Mouse (Mus musculus) kidney, embryonic 14.5 days (tissue): ENCODE results near the gene Ttll8. TPM values are rescaled to one million over a fixed set of nuclear protein-coding genes. Genes with fewer than 3 reads are reported as not detected.
A peak's percentile ranks its signal among the peaks of the same experiment; 100 is the strongest.

Experiments
- ATAC-seq: fragments of 200-750 bp; cut with Nextera tagmentation; 2 replicates; pipeline ENCODE4 v1.8.0; 2017; ENCODE audit warnings: moderate number of reproducible peaks, mild to moderate bottlenecking, moderate TSS enrichment, moderate library complexity; ENCODE audit not compliant: low FRiP score, low TSS enrichment
- H3K27ac ChIP-seq: fragments of 300-500 bp; sonication (generic); 2 replicates; pipeline ENCODE4 v1.5.1; 2014; ENCODE audit warnings: low read depth, mild to moderate bottlenecking, low read length, moderate library complexity, mixed read lengths
- H3K27me3 ChIP-seq: fragments of 300-500 bp; sonication (generic); 2 replicates; pipeline ENCODE4 v1.6.1; 2014; ENCODE audit warnings: mild to moderate bottlenecking, low read length; ENCODE audit not compliant: control insufficient read depth, insufficient read depth
- H3K36me3 ChIP-seq: fragments of 300-500 bp; sonication (generic); 2 replicates; pipeline ENCODE4 v1.6.1; 2014; ENCODE audit warnings: low read length, mixed read lengths; ENCODE audit not compliant: control insufficient read depth, insufficient read depth
- H3K4me1 ChIP-seq: fragments of 300-500 bp; sonication (generic); 2 replicates; pipeline ENCODE4 v1.6.1; 2014; ENCODE audit warnings: low read length, mixed read lengths; ENCODE audit not compliant: control insufficient read depth, insufficient read depth
- H3K4me2 ChIP-seq: fragments of 300-500 bp; sonication (generic); replicated peaks from 2 replicates; pipeline ENCODE4 v1.6.1; 2014; ENCODE audit warnings: low read depth, mild to moderate bottlenecking, low read length
- H3K4me3 ChIP-seq: fragments of 300-500 bp; sonication (generic); 2 replicates; pipeline ENCODE4 v1.5.1; 2014; ENCODE audit warnings: mild to moderate bottlenecking, low read length
- H3K9ac ChIP-seq: fragments of 300-500 bp; sonication (generic); 2 replicates; pipeline ENCODE4 v1.6.1; 2014; ENCODE audit warnings: low read depth, mild to moderate bottlenecking, low read length, moderate library complexity
- H3K9me3 ChIP-seq: fragments of 300-500 bp; sonication (generic); 2 replicates; pipeline ENCODE4 v1.6.1; 2016; ENCODE audit warnings: low read length; ENCODE audit not compliant: control insufficient read depth
- WGBS: fragments of 180-500 bp; shearing (Covaris S2); extraction: QIAGEN DNeasy Blood & Tissue Kit; methylation state at CpG from one replicate; pipeline ENCODE4 v1.1.7; 2014; 5-methylcytosine and 5-hydroxymethylcytosine counted together
- polyA plus RNA-seq: library from polyadenylated mRNA; unstranded; fragments of >200 nt; fragmentation: Nextera tagmentation; extraction: Ambion mirVana; gene quantifications from 2 replicates; pipeline ENCODE4 v1.2.1, GENCODE M21; 2014

Gene Ttll8
- polyA plus RNA-seq, 1 experiment from 2014 or later, result not detected

- Histone ChIP-seq H3K9ac (no peak overlapping the region), H3K9me3 (no peaks in the 10 kb centered on the region), H3K4me3 (no peak overlapping the region), H3K36me3 (no peaks in the 10 kb centered on the region), H3K4me1 (0 out of 2 replicates have a peak, but pooled peaks cover 5% of the 10 kb centered on the region), H3K27ac (no peak overlapping the region), H3K27me3 (peaks cover 4% of the 10 kb centered on the region; the same call in 1 of the 2 replicates), H3K4me2 (no peak overlapping the region)
- WGBS, result 68% methylated on average over 1 of the region's 1 CpGs
- ATAC-seq, result no peak
These were observed 62.0 kb downstream of the Ttll8 start for GRCm38 (mm10) chr15:88892252-88892651.

DNA sequence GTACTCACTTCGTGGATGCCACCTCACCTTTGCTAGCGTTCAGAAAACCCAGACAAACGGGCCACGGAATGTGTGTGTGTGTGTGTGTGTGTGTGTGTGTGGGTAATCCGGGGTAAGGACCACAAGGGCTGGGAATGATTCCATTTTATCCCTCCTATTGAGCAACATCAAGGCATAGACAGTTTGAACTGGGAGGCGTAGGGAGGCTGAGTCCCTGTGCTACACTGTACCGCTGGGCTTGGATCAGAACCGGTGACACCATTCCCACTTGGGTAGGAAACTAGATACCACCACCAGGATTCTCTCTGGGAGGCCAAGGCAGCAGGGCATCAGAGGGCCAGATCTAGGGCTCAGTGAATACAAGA is 62.6 kb downstream of the Ttll8 start:
- H3K27me3 ChIP-seq, result peaks cover 4% of the 10 kb centered on the region; the same call in 1 of the 2 replicates
- ATAC-seq, result no peak
- no peak overlapping the region for H3K9ac ChIP-seq
- H3K4me2 ChIP-seq, result peak overlapping the region; percentile 93
- H3K9me3 ChIP-seq, result no peaks in the 10 kb centered on the region
- H3K4me3 ChIP-seq, result peak overlapping the region; percentile 52; the same call in 1 of the 2 replicates
- H3K27ac ChIP-seq, result no peak overlapping the region
- 0 out of 2 replicates have a peak, but pooled peaks cover 5% of the 10 kb centered on the region for H3K4me1 ChIP-seq
- H3K36me3 ChIP-seq, result no peaks in the 10 kb centered on the region
- whole genome bisulfite sequencing, result 75% methylated on average over 8 of the region's 8 CpGs

DNA sequence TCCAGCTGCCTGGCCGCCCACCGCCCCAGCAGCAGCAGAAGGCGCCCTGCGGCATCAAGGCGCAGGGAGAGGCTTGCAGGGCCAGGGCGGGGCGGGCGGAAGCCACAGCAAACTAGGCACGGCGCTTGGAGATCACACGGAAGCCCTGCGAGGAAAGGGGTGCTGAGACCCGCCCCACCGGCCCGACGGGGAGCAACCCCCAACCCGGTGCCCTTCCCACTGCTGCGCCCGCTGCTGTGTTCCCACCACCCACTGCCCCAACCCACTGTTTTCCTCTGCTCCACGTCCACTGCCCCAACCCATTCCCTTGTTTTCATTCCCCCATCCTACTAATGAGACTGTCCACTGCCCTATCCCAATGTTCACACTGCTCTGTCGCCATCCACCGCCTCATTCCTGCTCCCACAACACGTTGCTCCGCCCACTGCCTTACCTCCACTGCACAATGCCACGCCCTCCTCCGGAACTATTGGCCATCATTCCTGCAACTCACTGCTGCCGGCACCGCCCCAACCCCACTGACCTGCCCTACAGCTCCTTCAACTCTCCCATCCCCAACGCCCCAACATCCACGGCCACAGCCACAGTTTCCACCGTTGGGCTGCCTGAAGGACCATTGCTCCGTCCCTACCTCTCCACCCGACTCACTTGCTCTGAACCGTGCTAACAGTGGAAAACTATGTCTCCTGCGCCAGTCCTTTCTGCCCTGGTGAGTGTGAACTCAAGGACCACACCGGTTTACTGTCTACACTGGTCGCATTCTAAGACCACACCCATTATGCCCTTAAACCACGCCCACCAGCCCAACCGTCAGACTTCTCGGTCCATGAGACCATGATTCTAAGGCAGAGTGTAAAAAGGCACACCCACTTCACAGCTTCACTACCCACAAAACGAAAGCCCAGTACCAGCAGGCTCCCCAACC is 63.2 kb downstream of the Ttll8 start:
- Histone ChIP-seq H3K36me3 (no peaks in the 10 kb centered on the region), H3K9me3 (no peaks in the 10 kb centered on the region), H3K27ac (no peak overlapping the region), H3K27me3 (peaks cover 4% of the 10 kb centered on the region; the same call in 1 of the 2 replicates), H3K4me2 (peak overlapping the region; percentile 93), H3K4me3 (peak overlapping the region; percentile 52), H3K9ac (peak overlapping the region; percentile 60), H3K4me1 (0 out of 2 replicates have a peak, but pooled peaks cover 5% of the 10 kb centered on the region)
- ATAC-seq, result peak; percentile 89
- WGBS, result 1% methylated on average over 41 of the region's 41 CpGs

DNA sequence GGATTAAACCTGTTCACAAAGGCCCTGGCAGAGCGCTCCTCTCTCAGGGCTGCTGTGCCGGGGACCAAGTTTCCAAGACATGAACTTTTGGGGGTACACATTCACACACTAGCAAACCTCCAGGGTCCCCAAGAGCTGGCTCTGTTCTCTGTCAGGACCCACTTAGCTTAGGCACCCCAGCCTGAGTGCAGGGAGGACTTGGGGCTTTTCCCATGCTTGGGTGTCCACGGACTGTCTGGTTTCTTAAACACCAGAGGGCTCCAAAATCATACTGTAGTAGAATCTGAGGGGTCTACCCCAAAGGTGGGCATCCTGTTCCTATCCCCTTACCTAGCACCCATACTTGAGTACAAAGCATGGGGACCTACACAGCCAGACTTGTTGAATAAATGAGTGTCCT is 64.2 kb downstream of the Ttll8 start:
- Histone ChIP-seq H3K4me1 (0 out of 2 replicates have a peak, but pooled peaks cover 5% of the 10 kb centered on the region), H3K4me2 (peak overlapping the region; percentile 93; the same call in 1 of the 2 replicates), H3K27ac (no peak overlapping the region), H3K36me3 (no peaks in the 10 kb centered on the region), H3K4me3 (peak overlapping the region; percentile 52), H3K9ac (no peak overlapping the region), H3K27me3 (peaks cover 4% of the 10 kb centered on the region; the same call in 1 of the 2 replicates), H3K9me3 (no peaks in the 10 kb centered on the region)
- WGBS, result 78% methylated on average over 3 of the region's 3 CpGs
- ATAC-seq, result no peak

- Histone ChIP-seq H3K9me3 (no peaks in the 10 kb centered on the region), H3K4me3 (no peak overlapping the region), H3K27me3 (peaks cover 4% of the 10 kb centered on the region; the same call in 1 of the 2 replicates), H3K9ac (no peak overlapping the region), H3K36me3 (no peaks in the 10 kb centered on the region), H3K4me1 (0 out of 2 replicates have a peak, but pooled peaks cover 5% of the 10 kb centered on the region), H3K27ac (no peak overlapping the region), H3K4me2 (no peak overlapping the region)
- ATAC-seq, result no peak
- WGBS, result 88% methylated on average over 3 of the region's 3 CpGs
These were observed 65.2 kb downstream of the Ttll8 start for GRCm38 (mm10) chr15:88889032-88889431.

DNA sequence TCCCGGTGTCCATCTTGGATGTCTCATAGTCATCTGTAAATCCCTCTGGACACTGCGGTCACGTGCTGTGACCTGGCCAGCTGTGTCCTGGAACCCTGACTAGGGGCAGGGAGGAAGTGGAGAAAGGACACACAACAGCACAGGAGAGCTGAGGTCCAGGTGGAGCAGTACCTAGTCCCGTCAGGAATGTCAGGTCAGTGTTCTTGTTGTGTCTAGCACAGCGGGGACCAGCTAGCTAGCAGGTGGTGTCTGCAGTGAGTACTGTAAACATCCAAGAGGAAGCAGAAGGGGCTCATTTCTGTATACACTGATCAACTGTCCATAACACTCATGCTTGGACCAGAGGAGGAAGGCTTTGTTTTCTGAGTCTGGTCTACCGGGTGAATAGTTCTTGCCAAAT is 68.8 kb downstream of the Ttll8 start:
- Histone ChIP-seq H3K9me3 (no peaks in the 10 kb centered on the region), H3K4me1 (0 out of 2 replicates have a peak, but pooled peaks cover 3% of the 10 kb centered on the region), H3K4me2 (no peak overlapping the region), H3K4me3 (no peak overlapping the region), H3K36me3 (no peaks in the 10 kb centered on the region), H3K27me3 (0 out of 2 replicates have a peak, but pooled peaks cover 2% of the 10 kb centered on the region), H3K27ac (no peak overlapping the region), H3K9ac (no peak overlapping the region)
- WGBS, result 85% methylated on average over 6 of the region's 6 CpGs
- ATAC-seq, result no peak

- Histone ChIP-seq H3K4me3 (no peak overlapping the region), H3K36me3 (no peaks in the 10 kb centered on the region), H3K9me3 (no peaks in the 10 kb centered on the region), H3K27ac (no peak overlapping the region), H3K4me2 (no peak overlapping the region), H3K4me1 (no peaks in the 10 kb centered on the region), H3K9ac (no peak overlapping the region), H3K27me3 (0 out of 2 replicates have a peak, but pooled peaks cover 2% of the 10 kb centered on the region)
- WGBS, result 86% methylated on average over 9 of the region's 9 CpGs
- ATAC-seq, result no peak
These were observed 70.9 kb downstream of the Ttll8 start for GRCm38 (mm10) chr15:88883342-88883741.

DNA sequence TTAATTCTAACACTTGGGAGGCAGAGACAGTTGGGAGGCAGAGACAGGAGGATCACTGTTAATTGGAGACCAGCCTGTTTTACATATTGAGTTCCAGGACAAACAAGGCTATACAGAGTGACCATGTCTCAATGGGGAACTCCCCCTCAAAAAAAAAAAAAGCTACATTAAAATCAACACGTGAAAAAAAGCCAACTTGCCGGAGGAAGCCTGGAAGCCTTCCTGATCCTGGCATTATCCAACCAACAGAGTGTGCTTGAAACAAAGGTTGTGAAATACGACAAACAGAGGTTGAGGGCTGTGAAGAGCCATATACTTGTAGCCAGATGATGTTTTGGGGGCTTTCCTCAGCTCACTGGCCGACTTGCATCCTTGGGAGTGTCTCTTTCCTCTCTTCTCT is 71.4 kb downstream of the Ttll8 start:
- H3K27ac ChIP-seq, result no peak overlapping the region
- WGBS, result 62% methylated on average over 4 of the region's 4 CpGs
- H3K27me3 ChIP-seq, result 0 out of 2 replicates have a peak, but pooled peaks cover 2% of the 10 kb centered on the region
- H3K4me3 ChIP-seq, result no peak overlapping the region
- H3K36me3 ChIP-seq, result no peaks in the 10 kb centered on the region
- no peak for ATAC-seq
- no peak overlapping the region for H3K9ac ChIP-seq
- H3K9me3 ChIP-seq, result no peaks in the 10 kb centered on the region
- no peak overlapping the region for H3K4me2 ChIP-seq
- H3K4me1 ChIP-seq, result no peaks in the 10 kb centered on the region
